Mouse (Mus musculus): ENCODE data around the gene Hectd4.

Gene Hectd4

GRCm38 (mm10) chr5:121236171-121236570, 16.2 kb downstream of the Hectd4 start:
- no peak for DNase-seq (ENCODE audit: low spot score)

GRCm38 (mm10) chr5:121238208-121238607, 18.2 kb downstream of the Hectd4 start:
- no peak for DNase-seq (ENCODE audit: low spot score)

DNA sequence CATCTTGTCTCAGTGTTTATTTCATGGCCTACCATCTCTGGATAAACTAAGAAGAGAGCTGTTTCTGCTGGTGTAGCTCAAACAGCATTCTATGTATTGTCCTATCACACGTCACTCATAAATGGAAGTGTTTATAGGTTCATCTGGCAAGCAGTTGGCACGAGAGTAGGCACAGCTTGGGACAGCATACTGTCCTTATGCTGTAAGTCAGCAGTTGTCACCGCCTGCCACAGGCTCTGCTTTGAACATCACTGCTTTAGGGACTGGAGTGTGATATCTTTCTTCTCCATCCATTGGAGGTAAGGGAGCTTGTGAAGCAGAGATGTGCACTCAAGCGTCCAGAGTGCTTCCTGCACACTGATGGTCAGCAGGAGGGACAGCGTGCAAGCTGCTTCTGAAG, 19.8 kb downstream of the Hectd4 start:
- DNase-seq (ENCODE audit: low spot score), result no peak

GRCm38 (mm10) chr5:121241182-121241581, 21.2 kb downstream of the Hectd4 start:
- DNase-seq (ENCODE audit: low spot score), result no peak

DNA sequence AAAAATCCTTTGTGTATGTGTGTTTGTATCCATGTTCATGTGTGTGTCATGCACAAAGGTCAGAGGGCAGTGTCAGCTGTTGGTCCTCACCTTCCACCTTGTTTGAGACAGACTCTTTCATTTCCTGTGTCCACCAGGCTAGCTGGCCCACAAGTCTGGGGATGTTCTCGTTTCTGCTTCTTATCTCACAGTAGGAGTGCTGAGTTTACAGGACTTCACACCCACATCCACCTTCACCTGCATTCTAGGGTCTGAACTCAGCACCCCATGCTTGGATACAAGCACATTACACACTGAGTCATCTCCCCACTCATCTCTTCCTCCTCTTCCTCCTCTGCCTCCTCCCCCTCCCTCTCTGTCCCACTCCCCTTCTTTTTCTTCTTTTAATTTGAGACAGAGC, 22.2 kb downstream of the Hectd4 start:
- DNase-seq (ENCODE audit: low spot score), result no peak

- no peak for DNase-seq (ENCODE audit: low spot score)
Observed at GRCm38 (mm10) chr5:121242701-121243100, 22.7 kb downstream of the Hectd4 start.

GRCm38 (mm10) chr5:121243676-121244364, 23.8 kb downstream of the Hectd4 start:
- no peak for DNase-seq (ENCODE audit: low spot score)

- no peak for DNase-seq (ENCODE audit: low spot score)
Observed at GRCm38 (mm10) chr5:121244365-121244731, 24.3 kb downstream of the Hectd4 start.

- no peak for DNase-seq (ENCODE audit: low spot score)
Observed at GRCm38 (mm10) chr5:121245201-121245600, 25.2 kb downstream of the Hectd4 start.

GRCm38 (mm10) chr5:121248766-121249394, 28.9 kb downstream of the Hectd4 start:
- DNase-seq (ENCODE audit: low spot score), result no peak

DNA sequence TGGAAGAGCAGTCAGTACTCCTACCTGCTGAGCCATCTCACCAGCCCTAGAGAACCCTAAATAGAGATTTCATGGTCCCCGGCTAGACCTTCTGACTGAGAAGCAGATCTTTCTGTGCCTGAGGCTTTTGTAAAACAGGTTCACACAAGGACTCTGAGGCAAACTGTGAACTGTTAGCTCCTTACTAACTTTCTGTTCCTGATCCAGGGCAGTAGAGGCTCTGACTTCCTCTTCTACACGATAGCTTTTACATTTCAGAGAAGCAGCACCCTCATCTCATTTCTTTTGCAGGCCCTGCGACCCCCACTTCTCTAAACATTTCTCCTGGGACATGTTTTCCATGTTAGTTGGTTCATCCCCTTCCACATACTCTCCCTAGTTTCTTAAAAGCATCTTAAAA, 29.7 kb downstream of the Hectd4 start:
- DNase-seq (ENCODE audit: low spot score), result no peak

DNA sequence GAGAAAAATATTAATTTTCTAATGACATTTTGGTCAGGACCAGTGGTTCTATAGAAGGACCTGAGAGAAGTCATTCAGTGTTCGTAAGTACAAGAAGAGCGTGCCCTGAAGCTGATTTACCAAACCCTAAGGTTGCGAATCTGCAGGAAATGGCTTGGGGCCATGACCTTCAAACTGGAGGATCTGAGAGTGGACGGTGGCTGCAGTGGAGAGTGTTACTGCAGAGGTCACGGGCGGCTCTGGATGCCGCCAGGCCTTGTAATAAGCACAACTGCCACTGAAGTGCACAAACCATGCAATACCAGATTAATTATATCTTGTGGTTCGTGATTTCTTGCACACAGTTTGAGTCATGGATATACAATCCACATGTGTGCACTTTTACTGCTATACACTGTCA, 31.8 kb downstream of the Hectd4 start:
- DNase-seq (ENCODE audit: low spot score), result peak; percentile 22

DNA sequence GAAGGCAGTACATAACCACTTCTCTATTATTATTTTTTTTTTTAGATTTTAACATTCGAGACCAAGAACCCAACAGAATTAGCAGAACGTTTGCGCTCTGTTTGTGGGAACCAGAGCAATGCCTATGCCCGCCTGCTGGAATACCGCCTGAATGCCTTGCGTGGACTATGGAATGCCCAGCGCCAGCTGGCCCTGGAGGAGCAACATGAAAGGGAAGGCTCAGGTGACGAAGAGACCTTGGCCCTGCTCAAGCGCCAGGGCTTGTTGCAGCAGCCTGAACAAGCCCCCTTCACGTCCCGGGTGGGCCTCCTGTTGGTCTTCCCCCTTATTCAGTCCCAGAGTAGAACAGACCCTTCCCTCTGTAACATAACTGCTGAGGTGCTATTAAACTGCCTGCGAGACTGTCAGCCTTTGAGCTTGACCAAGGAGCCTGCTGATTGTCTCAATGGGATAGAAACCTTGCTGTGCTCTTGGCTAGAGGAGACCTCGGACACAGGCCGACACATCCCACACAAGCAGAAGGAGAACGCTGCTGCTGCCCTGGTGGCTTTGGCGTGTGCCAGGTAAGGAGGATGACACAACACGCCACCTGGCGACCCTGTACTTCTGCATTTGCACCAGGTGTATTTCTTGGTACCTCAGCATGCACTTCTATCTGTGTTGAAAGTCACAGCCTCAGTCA, 33.9 kb downstream of the Hectd4 start:
- DNase-seq (ENCODE audit: low spot score), result no peak

DNA sequence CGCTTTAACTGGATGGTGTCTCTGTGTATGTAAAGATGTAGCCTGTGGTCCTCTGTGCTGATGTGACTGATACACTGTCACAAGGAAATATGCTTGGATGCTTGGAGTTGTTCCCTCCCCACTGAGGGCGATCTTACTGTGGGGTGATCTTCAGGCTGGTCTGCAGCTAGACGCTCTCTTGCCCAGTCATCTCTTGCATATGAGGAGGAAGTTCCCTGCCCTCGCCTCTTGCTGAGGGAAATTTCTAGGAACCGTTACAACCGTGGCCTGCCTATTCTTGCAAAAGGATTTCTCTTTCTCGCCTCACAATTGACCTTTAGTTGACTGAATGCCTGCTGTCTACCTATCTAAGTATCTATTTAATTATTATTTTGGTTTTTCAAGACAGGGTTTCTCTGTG, 35.0 kb downstream of the Hectd4 start:
- no peak for DNase-seq (ENCODE audit: low spot score)

DNA sequence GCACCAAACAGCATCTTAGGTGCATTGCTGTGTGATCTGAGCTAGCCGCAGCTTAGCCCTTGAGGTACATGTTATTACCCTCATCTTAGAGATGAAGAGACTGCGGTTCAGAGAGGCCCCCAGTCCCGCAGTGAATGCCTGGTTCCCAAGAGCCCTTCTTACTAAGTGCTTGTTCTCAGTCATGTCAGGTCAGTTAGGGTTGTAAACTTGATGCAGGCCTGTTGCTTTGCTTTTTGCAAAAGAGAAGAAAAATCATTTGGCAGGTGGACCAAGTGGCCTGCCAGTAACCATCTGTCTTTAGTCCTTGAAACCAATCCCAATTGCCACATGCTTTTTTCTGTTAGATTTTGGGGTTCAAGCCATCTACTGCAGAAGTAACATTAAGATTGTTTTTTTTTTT, 41.8 kb downstream of the Hectd4 start:
- DNase-seq (ENCODE audit: low spot score), result no peak

GRCm38 (mm10) chr5:121262415-121262814, 42.4 kb downstream of the Hectd4 start:
- DNase-seq (ENCODE audit: low spot score), result no peak

GRCm38 (mm10) chr5:121264593-121264992, 44.6 kb downstream of the Hectd4 start:
- no peak for DNase-seq (ENCODE audit: low spot score)

- no peak for DNase-seq (ENCODE audit: low spot score)
Observed at GRCm38 (mm10) chr5:121266741-121267382, 46.8 kb downstream of the Hectd4 start.

DNA sequence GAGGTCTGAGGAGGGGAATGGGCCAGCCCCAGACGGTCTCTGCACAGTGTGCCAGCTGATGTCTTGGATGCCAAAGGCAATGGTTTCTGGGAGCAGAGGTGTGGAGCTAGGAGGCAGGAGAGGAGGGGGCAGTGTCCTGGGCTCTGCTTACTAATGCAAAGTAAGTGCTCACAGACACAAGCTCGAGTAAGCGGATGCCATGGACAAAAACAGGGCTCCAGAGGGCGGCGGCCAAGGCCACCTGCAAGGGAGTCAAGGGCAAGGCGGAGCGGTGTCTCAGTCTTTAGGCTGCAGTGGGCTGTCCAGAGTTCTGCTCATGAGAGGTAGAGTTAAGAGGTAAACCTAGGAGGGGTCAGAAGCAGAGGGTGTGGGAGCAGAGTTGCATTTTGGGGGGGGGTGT, 51.0 kb downstream of the Hectd4 start:
- no peak for DNase-seq (ENCODE audit: low spot score)

GRCm38 (mm10) chr5:121276808-121277207, 56.8 kb downstream of the Hectd4 start:
- DNase-seq (ENCODE audit: low spot score), result no peak

- no peak for DNase-seq (ENCODE audit: low spot score)
Observed at GRCm38 (mm10) chr5:121280456-121280855, 60.4 kb downstream of the Hectd4 start.

- no peak for DNase-seq (ENCODE audit: low spot score)
Observed at GRCm38 (mm10) chr5:121283051-121283450, 63.0 kb downstream of the Hectd4 start.

DNA sequence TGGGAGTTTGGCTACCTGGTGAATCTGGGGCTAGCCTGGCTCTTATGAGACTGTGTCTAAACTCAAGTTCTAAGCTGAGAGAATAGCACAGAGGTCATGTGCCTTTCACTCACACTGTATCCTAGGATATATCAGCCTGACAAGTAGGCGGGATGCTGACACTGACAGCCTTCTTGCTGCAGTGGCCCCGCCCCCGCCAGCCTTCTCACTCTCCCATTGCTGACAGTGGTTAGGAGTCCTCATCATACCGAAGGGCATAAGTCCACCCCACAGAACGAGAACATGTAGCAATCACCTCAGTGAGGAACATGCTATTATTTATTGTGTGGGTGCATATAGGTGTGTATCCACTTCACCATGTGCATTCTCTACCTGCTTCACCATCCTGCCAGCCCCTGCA, 64.8 kb downstream of the Hectd4 start:
- DNase-seq (ENCODE audit: low spot score), result no peak
